Mouse (Mus musculus): ENCODE data around the gene Mpl. TPM values are rescaled to one million over a fixed set of nuclear protein-coding genes. Genes with fewer than 3 reads are reported as not detected.

Mpl gene
- total RNA-seq, 2 experiments from 2014 or later, result 1.1 TPM; not detected in 1

GRCm38 (mm10) chr4:118428531-118429214 is 28.6 kb downstream of the Mpl start:
- peak; percentile 51 for ATAC-seq (replicated peaks; ENCODE audit: low FRiP score, poor library complexity, severe bottlenecking)

GRCm38 (mm10) chr4:118427768-118428451 is 29.4 kb downstream of the Mpl start, which contains the start of gene Elovl1:
TSS of gene Elovl1 (plus strand) at chr4:118428093.
- ATAC-seq (replicated peaks; ENCODE audit: low FRiP score, poor library complexity, severe bottlenecking), result peak; percentile 85

- peak; percentile 38 for ATAC-seq (replicated peaks; ENCODE audit: low FRiP score, poor library complexity, severe bottlenecking)
Measured at GRCm38 (mm10) chr4:118427415-118427767, 29.9 kb downstream of the Mpl start.

- ATAC-seq (replicated peaks; ENCODE audit: low FRiP score, poor library complexity, severe bottlenecking), result no peak
Measured at GRCm38 (mm10) chr4:118425374-118425773, 31.9 kb downstream of the Mpl start.

DNA sequence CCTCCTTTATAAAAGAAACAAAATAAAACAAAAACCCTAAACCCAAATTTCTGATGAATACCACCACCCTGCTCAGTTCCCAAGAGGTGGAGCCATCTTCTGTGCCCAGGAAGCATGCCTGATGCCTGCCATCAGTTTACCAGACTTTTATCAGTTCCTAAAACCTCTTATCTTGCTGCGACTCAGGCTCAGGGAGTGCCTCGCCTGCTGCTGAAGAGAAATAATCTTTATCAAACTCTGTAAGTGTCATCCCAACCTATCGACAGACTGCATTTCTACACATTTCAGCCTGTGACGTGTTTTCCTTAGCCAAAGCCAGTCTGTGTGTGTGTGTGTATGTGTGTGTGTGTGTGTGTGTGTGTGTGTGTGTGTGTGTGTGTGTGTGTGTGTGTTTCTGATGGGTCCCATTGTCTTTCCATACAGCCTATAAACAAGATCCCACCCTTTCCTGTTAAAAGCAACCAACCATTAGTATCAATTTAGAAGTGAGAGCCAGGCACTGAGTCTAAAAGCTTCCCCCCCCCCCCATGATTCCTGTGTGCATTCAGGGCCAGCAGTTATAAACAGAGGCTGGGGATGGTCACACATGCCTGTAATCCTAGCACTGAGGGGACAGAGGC is 32.7 kb downstream of the Mpl start:
- peak; percentile 45 for ATAC-seq (replicated peaks; ENCODE audit: low FRiP score, poor library complexity, severe bottlenecking)

DNA sequence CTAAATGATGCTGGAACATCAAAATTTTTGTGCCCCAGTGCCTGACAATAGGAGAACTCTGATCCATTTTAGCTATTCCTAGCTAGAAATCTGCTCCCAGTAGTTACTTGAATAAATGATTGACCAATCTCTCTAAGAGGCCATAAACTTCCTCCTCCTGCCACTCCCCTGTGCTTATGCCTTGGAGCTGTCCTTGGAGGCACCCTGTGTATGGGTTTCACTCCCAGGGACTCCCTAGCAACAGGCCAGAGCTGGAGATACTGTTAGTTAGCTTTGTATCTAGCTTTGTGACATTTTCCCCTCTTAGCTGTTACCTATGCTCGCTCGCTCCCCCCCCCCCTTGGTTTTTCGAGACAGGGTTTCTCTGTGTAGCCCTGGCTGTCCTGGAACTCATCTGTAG is 35.9 kb downstream of the Mpl start:
- ATAC-seq (replicated peaks; ENCODE audit: low FRiP score, poor library complexity, severe bottlenecking), result no peak

- ATAC-seq (replicated peaks; ENCODE audit: low FRiP score, poor library complexity, severe bottlenecking), result no peak
Measured at GRCm38 (mm10) chr4:118417112-118417797, 40.1 kb downstream of the Mpl start.

DNA sequence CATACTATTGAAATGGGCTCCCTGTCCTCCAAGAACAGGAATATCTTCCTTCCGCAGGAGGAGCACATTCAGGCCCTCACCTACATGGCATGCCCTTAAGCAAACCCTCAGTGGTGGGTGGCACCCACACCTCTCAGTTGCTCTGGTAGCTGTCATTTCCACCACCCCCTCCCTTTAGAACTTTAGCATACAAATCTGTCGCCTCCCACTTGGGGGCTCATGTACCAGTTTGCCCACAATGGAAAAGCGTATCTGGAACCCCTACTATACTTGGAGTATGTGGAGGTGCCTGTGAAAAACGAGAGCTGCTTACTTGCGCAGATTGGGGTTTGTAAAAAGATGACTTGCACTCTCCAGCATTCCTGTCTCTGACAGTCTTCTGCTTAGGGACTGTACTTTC is 41.0 kb downstream of the Mpl start:
- no peak for ATAC-seq (replicated peaks; ENCODE audit: low FRiP score, poor library complexity, severe bottlenecking)

- ATAC-seq (replicated peaks; ENCODE audit: low FRiP score, poor library complexity, severe bottlenecking), result no peak
Measured at GRCm38 (mm10) chr4:118415779-118416178, 41.5 kb downstream of the Mpl start.

DNA sequence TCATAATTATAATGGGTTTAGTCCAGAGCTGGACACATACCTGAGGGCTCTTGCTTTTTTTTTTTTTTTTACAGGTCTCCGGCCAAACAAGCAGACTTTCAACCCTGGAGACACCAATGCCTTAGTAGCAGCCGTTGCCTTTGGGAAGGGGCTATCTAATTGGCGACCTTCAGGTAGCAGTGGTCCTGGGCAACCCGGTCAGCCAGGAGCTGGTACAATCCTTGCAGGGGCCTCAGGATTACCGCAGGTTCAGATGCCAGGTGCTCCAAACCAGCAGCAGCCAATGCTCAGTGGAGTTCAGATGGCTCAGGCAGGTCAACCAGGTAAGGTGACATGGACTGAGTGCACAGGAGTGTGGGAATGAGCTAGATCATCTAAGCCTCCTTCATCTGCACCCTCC is 43.8 kb downstream of the Mpl start:
- no peak for ATAC-seq (replicated peaks; ENCODE audit: low FRiP score, poor library complexity, severe bottlenecking)

DNA sequence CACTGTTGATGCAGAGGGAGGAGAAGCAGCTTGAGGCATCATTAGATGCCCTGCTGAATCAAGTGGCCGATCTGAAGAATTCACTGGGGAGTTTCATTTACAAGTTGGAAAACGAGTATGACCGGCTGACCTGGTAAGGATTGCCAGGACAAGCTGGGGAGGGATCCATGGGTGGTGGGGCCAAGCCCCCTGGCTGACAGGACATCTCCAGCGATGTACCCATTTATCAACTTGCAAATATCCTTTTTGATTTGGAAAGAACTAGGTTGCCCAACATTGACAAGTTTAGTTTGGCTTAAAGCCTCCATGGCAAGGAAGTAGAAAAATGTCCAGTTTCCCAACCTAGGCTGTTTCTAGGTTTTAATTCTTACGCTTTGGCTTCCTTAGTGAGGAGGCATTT is 46.4 kb downstream of the Mpl start:
- ATAC-seq (replicated peaks; ENCODE audit: low FRiP score, poor library complexity, severe bottlenecking), result no peak

- ATAC-seq (replicated peaks; ENCODE audit: low FRiP score, poor library complexity, severe bottlenecking), result peak; percentile 98
Measured at GRCm38 (mm10) chr4:118409142-118409900, 48.0 kb downstream of the Mpl start, which contains the start of the genes Szt2 and Med8. TSS of gene Szt2 (minus strand) at chr4:118409273. TSS of gene Med8 (plus strand) at chr4:118409337.

DNA sequence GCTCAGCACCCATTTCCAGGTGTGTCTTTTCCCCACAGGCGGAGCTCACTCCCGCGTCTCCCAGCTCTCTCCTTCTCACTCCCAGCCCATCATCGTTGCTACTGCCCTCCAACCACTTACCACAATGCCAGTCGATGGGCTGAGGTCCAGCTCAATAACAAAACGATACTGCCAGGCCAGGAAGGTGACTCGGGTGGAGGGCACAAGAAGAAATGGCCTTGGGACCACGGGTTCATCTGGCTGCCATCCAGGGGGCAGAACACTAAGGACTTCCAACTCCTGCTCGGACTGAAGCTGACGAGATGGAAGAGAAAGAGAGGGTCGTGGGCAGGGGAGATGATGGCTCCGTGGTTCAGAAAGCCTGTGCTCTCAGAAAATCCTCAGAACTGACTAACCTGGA is 54.6 kb downstream of the Mpl start:
- ATAC-seq (replicated peaks; ENCODE audit: low FRiP score, poor library complexity, severe bottlenecking), result no peak

GRCm38 (mm10) chr4:118401918-118402317 is 55.4 kb downstream of the Mpl start:
- ATAC-seq (replicated peaks; ENCODE audit: low FRiP score, poor library complexity, severe bottlenecking), result peak; percentile 26; the same call in 1 of the 2 replicates

- no peak for ATAC-seq (replicated peaks; ENCODE audit: low FRiP score, poor library complexity, severe bottlenecking)
Measured at GRCm38 (mm10) chr4:118401421-118401820, 55.9 kb downstream of the Mpl start.

- no peak for ATAC-seq (replicated peaks; ENCODE audit: low FRiP score, poor library complexity, severe bottlenecking)
Measured at GRCm38 (mm10) chr4:118398400-118398799, 58.9 kb downstream of the Mpl start.

DNA sequence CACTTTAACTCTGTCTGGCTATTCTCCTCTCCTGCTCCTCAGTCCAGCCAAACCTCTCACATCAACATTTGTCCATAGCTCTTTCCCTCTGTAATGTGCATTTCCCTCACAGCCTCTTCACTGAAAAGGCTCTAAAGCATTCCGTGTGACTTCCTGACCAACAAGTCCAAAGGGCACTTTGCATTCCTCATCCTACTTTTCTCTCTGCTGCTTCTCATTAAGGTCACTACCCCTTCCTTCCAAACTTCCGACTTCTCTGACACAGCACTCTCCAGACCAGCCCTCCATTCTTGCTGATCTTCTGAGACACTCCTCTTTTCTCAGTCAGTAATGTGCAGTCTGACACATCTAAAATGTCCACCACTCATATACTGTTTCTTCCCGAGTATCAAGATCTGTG is 60.9 kb downstream of the Mpl start:
- ATAC-seq (replicated peaks; ENCODE audit: low FRiP score, poor library complexity, severe bottlenecking), result no peak

DNA sequence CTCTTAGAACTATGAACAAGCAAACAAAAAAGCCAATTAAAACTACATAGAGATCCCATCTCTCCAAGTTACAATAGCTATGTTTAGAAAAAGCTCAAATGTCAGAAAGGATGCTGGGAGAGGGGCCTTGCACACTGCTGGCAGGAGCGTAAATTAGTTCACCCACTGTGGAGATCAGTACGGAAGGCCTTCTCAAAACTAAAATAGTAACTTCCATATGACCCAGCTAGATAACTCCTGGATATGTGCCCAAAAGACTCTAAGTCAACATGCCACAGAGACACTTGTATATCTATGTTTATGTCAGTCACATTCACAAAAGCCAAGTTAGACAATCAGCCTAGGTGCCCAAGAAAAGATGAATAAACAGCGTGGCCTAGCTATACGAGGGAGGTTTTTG is 62.0 kb downstream of the Mpl start:
- peak; percentile 54 for ATAC-seq (replicated peaks; ENCODE audit: low FRiP score, poor library complexity, severe bottlenecking)

DNA sequence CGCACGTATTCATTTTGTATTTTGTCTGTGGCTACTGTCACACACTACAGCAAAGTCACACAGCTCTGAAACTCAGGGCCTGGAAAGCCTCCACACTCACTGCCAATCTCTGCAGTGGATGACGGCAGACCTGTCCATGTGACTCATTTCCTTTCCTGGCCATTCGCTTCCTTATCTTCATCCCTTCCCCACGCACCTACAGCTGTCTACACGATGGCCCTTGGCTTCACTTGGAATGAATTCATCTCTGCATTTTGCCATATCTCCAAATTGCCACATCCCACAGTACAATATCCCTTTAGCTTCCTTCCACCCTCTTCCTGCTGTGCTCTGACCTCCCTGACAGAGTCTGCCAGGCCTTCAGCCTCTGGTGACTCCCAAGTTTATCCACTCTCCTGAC is 62.8 kb downstream of the Mpl start:
- ATAC-seq (replicated peaks; ENCODE audit: low FRiP score, poor library complexity, severe bottlenecking), result no peak

Measured in erythroblast, adult 5-6 weeks (primary cell).